11 mouse cellular contexts compared by ENCODE assay signal in the genomic region with DNA sequence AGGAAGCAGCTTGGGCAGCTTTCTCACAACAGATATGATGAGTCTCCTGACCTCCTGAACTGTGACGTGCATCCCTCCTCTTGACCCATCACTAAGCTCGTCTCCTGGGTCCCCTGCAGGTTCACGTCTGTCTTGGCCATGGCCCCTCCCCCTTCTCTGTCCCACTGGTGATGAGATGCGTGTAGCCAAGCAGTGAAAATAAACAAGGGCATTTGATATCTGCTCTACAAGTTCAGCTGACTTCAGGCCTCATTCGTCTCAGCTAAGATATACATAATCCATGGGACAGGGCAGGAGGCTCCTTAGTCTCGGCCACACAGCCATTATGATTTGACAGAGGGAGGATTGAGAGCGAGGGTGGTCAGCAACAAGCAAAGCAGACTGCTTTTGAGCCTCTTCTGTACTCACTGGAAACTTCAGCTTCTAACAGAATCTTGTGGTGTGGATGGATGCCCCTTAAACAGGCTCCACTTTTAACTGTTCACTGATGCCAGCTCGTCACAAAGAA.
A peak's percentile ranks its signal among the peaks of the same experiment; 100 is the strongest.
DNase-seq lines count a peak whose midpoint lies in the region; ATAC-seq lines count a peak whose summit lies in the region.
"Had no signal": no experiment of that assay in that cellular context is flagged by ENCODE, and none has a peak within 500 bp of the region (broad histone marks: within the 10 kb centered on the region; RNA-seq: fewer than 3 reads in every experiment).

No protein-coding gene starts in this region.

- H3K4me3 ChIP-seq in heart, embryonic 14.5 days (ENCODE audit: control insufficient read depth in 1 of 2, insufficient read depth in 1 of 2, low read depth in 1 of 2, low read length in 2 of 2) = no peak overlapping the region
- no peak overlapping the region for H3K4me3 ChIP-seq in embryonic facial prominence, embryonic 12.5 days
- no peak overlapping the region for H3K4me3 ChIP-seq in hindbrain, embryonic 16.5 days (ENCODE audit: low read length)
- no peak overlapping the region for H3K4me3 ChIP-seq in midbrain, embryonic 16.5 days (ENCODE audit: low read depth, low read length)
- H3K4me3 ChIP-seq: erythroblast, embryonic 14.5 days had no signal

- H3K27ac ChIP-seq in heart, embryonic 14.5 days (replicated peaks in 1 of 2; ENCODE audit: control insufficient read depth in 1 of 2, insufficient read depth in 1 of 2, low read depth in 2 of 2, low read length in 2 of 2) = peak overlapping the region; percentile 78 to 80
- H3K27ac ChIP-seq in embryonic facial prominence, embryonic 12.5 days = peak overlapping the region; percentile 73
- H3K27ac ChIP-seq in hindbrain, embryonic 16.5 days (ENCODE audit: low read depth, low read length) = no peak overlapping the region
- 0 out of 2 replicates have a peak overlapping the region, but pooled peaks have one; percentile 35 for H3K27ac ChIP-seq in midbrain, embryonic 16.5 days (ENCODE audit: low read length)

- H3K9me3 ChIP-seq in heart, embryonic 14.5 days (ENCODE audit: control insufficient read depth, low read length) = no peaks in the 10 kb centered on the region
- no peaks in the 10 kb centered on the region for H3K9me3 ChIP-seq in embryonic facial prominence, embryonic 12.5 days
- H3K9me3 ChIP-seq in hindbrain, embryonic 16.5 days (ENCODE audit: control insufficient read depth, low read length) = no peaks in the 10 kb centered on the region
- H3K9me3 ChIP-seq in midbrain, embryonic 16.5 days (replicated peaks; ENCODE audit: control insufficient read depth, low read length, poor library complexity, severe bottlenecking) = no peaks in the 10 kb centered on the region

- 22% methylated on average over 8 of the region's 8 CpGs for WGBS in heart, embryonic 14.5 days
- 19% methylated on average over 8 of the region's 8 CpGs for WGBS in embryonic facial prominence, embryonic 12.5 days
- WGBS in hindbrain, embryonic 16.5 days = 25% methylated on average over 8 of the region's 8 CpGs
- 15% methylated on average over 8 of the region's 8 CpGs for WGBS in midbrain, embryonic 16.5 days

- DNase-seq in heart, postnatal 36 days = no peak
- DNase-seq in left cerebral cortex, adult 9 months (ENCODE audit: low spot score in 2 of 2) = no peak
- no peak for DNase-seq in cerebellum, adult 11-12 months
- DNase-seq: lung, adult 2 months; thymus, adult 18-20 months had no signal

- ATAC-seq in heart, embryonic 14.5 days (ENCODE audit: insufficient number of reproducible peaks, insufficient read depth, low FRiP score, low read depth) = no peak
- peak; percentile 44; the same call in 1 of the 2 replicates for ATAC-seq in embryonic facial prominence, embryonic 12.5 days (ENCODE audit: insufficient number of reproducible peaks, insufficient read depth, low FRiP score, low TSS enrichment)
- peak; percentile 43; the same call in 1 of the 2 replicates for ATAC-seq in hindbrain, embryonic 16.5 days
- peak; percentile 47 for ATAC-seq in midbrain, embryonic 16.5 days
- no peak for ATAC-seq in granulocyte monocyte progenitor cell, adult 5-6 weeks (replicated peaks; ENCODE audit: poor library complexity, severe bottlenecking)

- peak overlapping the region; percentile 58 for H3K4me2 ChIP-seq in heart, embryonic 14.5 days (ENCODE audit: low read length)
- H3K4me2 ChIP-seq in embryonic facial prominence, embryonic 12.5 days (replicated peaks) = peak overlapping the region; percentile 9
- H3K4me2 ChIP-seq in hindbrain, embryonic 16.5 days (ENCODE audit: low read length) = no peak overlapping the region
- peak overlapping the region; percentile 45; the same call in 1 of the 2 replicates for H3K4me2 ChIP-seq in midbrain, embryonic 16.5 days (ENCODE audit: low read length)

- H3K27me3 ChIP-seq in heart, embryonic 14.5 days (ENCODE audit: control insufficient read depth, insufficient read depth, low read length) = no peaks in the 10 kb centered on the region
- H3K27me3 ChIP-seq in embryonic facial prominence, embryonic 12.5 days = no peaks in the 10 kb centered on the region
- no peaks in the 10 kb centered on the region for H3K27me3 ChIP-seq in hindbrain, embryonic 16.5 days (replicated peaks; ENCODE audit: control insufficient read depth, insufficient read depth, low read length)
- H3K27me3 ChIP-seq in midbrain, embryonic 16.5 days (ENCODE audit: control insufficient read depth, insufficient read depth, low read depth, low read length) = no peaks in the 10 kb centered on the region

- H3K36me3 ChIP-seq in heart, embryonic 14.5 days (ENCODE audit: control insufficient read depth, insufficient read depth, low read length) = no peaks in the 10 kb centered on the region
- no peaks in the 10 kb centered on the region for H3K36me3 ChIP-seq in embryonic facial prominence, embryonic 12.5 days
- H3K36me3 ChIP-seq in hindbrain, embryonic 16.5 days (ENCODE audit: control insufficient read depth, insufficient read depth, low read length) = no peaks in the 10 kb centered on the region
- no peaks in the 10 kb centered on the region for H3K36me3 ChIP-seq in midbrain, embryonic 16.5 days (ENCODE audit: control insufficient read depth, insufficient read depth, low read length)

- H3K9ac ChIP-seq in heart, embryonic 14.5 days (ENCODE audit: low read length) = peak overlapping the region; percentile 38; the same call in 1 of the 2 replicates
- no peak overlapping the region for H3K9ac ChIP-seq in embryonic facial prominence, embryonic 12.5 days
- H3K9ac ChIP-seq in hindbrain, embryonic 16.5 days (ENCODE audit: low read depth, low read length) = no peak overlapping the region
- no peak overlapping the region; the same call in 1 of the 2 replicates for H3K9ac ChIP-seq in midbrain, embryonic 16.5 days (ENCODE audit: low read depth, low read length)

- intact Hi-C loops in heart, postnatal 36 days (cut with DNase I) = no loop called here

- H3K4me1 ChIP-seq in heart, embryonic 14.5 days (ENCODE audit: control insufficient read depth in 2 of 2, insufficient read depth in 2 of 2, low read length in 2 of 2) = peaks cover 22 to 31% of the 10 kb centered on the region in 2 experiments
- peaks cover 38% of the 10 kb centered on the region for H3K4me1 ChIP-seq in embryonic facial prominence, embryonic 12.5 days
- peaks cover 9% of the 10 kb centered on the region; the same call in 1 of the 2 replicates for H3K4me1 ChIP-seq in hindbrain, embryonic 16.5 days (ENCODE audit: control insufficient read depth, insufficient read depth, low read depth, low read length)
- H3K4me1 ChIP-seq in midbrain, embryonic 16.5 days (ENCODE audit: control insufficient read depth, insufficient read depth, low read length) = peaks cover 14% of the 10 kb centered on the region

Comparison
In these comparisons a context has a peak if more than half of its experiments do, and no peak if none do; other contexts are left out.
1. ATAC-seq: peak in embryonic facial prominence, embryonic 12.5 days (single experiment), hindbrain, embryonic 16.5 days (single experiment) and midbrain, embryonic 16.5 days (single experiment); none in heart, embryonic 14.5 days (single experiment) and granulocyte monocyte progenitor cell, adult 5-6 weeks (single experiment).